17 mouse cellular contexts compared by ENCODE assay signal in genomic region chr9:42401486-42401885, GRCm38 (mm10). TPM values are rescaled to one million over a fixed set of nuclear protein-coding genes. Genes with fewer than 3 reads are reported as not detected.
"Had no signal": no experiment of that assay in that cellular context is flagged by ENCODE, and none has a peak within 500 bp of the region (broad histone marks: within the 10 kb centered on the region; RNA-seq: fewer than 3 reads in every experiment).

No protein-coding gene starts in this region.

- H3K9me3 ChIP-seq: limb, embryonic 15.5 days; liver, embryonic 12.5 days; midbrain, embryonic 10.5 days; neural tube, embryonic 13.5 days had no signal

- H3K27me3 ChIP-seq: limb, embryonic 15.5 days had no signal

- H3K4me1 ChIP-seq: limb, embryonic 15.5 days; liver, embryonic 12.5 days had no signal

- ATAC-seq: intestine, embryonic 16.5 days; liver, embryonic 12.5 days had no signal

- H3K9ac ChIP-seq: limb, embryonic 15.5 days; liver, embryonic 12.5 days; lung, embryonic 14.5 days; neural tube, embryonic 13.5 days had no signal

- DNase-seq: kidney, adult 8-10 months; lung, embryonic 14.5 days; lung, postnatal 10 days; lung, postnatal 4 days; midbrain, embryonic 14.5 days; retina, postnatal 1 day; right cerebral cortex, postnatal 4 days; spleen, adult 18-20 months; thymus, adult 18-20 months; thymus, postnatal 14 days had no signal

- H3K27ac ChIP-seq: kidney, postnatal 0 days; limb, embryonic 15.5 days; liver, embryonic 12.5 days; midbrain, embryonic 10.5 days; neural tube, embryonic 13.5 days had no signal

- H3K4me3 ChIP-seq: limb, embryonic 15.5 days; liver, embryonic 12.5 days; midbrain, embryonic 10.5 days; neural tube, embryonic 13.5 days had no signal

- H3K4me2 ChIP-seq: limb, embryonic 15.5 days; liver, embryonic 12.5 days; lung, embryonic 14.5 days; neural tube, embryonic 13.5 days had no signal

- H3K36me3 ChIP-seq: limb, embryonic 15.5 days; liver, embryonic 12.5 days; midbrain, embryonic 10.5 days; neural tube, embryonic 13.5 days had no signal

RNA-seq across cellular contexts. Expression of gene Tecta, which starts 1.8 kb away (rescaled TPM):
- total RNA-seq: megakaryocyte, adult 5-6 weeks had no signal
